Mouse (Mus musculus) ES-E14 (cell line): ENCODE measurements around the gene Imp4. TPM values are rescaled to one million over a fixed set of nuclear protein-coding genes. Genes with fewer than 3 reads are reported as not detected.

Source experiments
- DNase-seq: peaks from one replicate; pipeline ENCODE4 v3.0.0-alpha.2; 2013; ENCODE audit warnings: low read depth, low spot score
- H3K27ac ChIP-seq: 2 replicates; pipeline ENCODE4 v1.5.1; 2012; ENCODE audit warnings: low read depth, mild to moderate bottlenecking, low read length, moderate library complexity, mixed read lengths; ENCODE audit not compliant: poor library complexity, insufficient read depth, severe bottlenecking
- H3K36me3 ChIP-seq: 2 replicates; pipeline ENCODE4 v1.6.1; 2012; ENCODE audit warnings: mild to moderate bottlenecking, low read length, moderate library complexity, mixed read lengths; ENCODE audit not compliant: control insufficient read depth, poor library complexity, insufficient read depth, severe bottlenecking
- H3K4me1 ChIP-seq, 2 experiments: fragments of 150-350 bp in 1 of 2; sonication (generic) in 1 of 2; 2 replicates each; pipeline ENCODE4 v1.6.1; 2012; ENCODE audit warnings: low read length in 2 of 2, mild to moderate bottlenecking in 1 of 2, mixed read lengths in 1 of 2; ENCODE audit not compliant: control insufficient read depth in 2 of 2, insufficient read depth in 2 of 2, poor library complexity in 1 of 2
- H3K4me3 ChIP-seq, 2 experiments: fragments of 150-350 bp in 1 of 2; sonication (generic) in 1 of 2; 2 replicates each; pipeline ENCODE4 v1.5.1; 2012; ENCODE audit warnings: low read length in 2 of 2, low read depth in 1 of 2, mild to moderate bottlenecking in 1 of 2, mixed read lengths in 1 of 2; ENCODE audit not compliant: insufficient read depth in 1 of 2, poor library complexity in 1 of 2, severe bottlenecking in 1 of 2
- H3K9ac ChIP-seq: 2 replicates; pipeline ENCODE4 v1.6.1; 2012; ENCODE audit warnings: low read depth, mild to moderate bottlenecking, low read length, mixed read lengths; ENCODE audit not compliant: poor library complexity, insufficient read depth, severe bottlenecking
- H3K9me3 ChIP-seq: fragments of 150-350 bp; sonication (generic); 2 replicates; pipeline ENCODE4 v1.6.1; 2012; ENCODE audit warnings: low read depth, mild to moderate bottlenecking, low read length; ENCODE audit not compliant: control insufficient read depth, insufficient read depth
- CHD2 ChIP-seq: IDR thresholded peaks from 2 replicates; pipeline ENCODE4 v1.6.1; 2014; ENCODE audit warnings: mild to moderate bottlenecking, low read depth, low read length, inconsistent platforms
- HCFC1 ChIP-seq: IDR thresholded peaks from 2 replicates; pipeline ENCODE4 v1.6.1; 2012; ENCODE audit warnings: low read length, inconsistent platforms, borderline replicate concordance; ENCODE audit not compliant: insufficient read depth
- MAFK ChIP-seq: IDR thresholded peaks from 2 replicates; pipeline ENCODE4 v1.6.1; 2014; ENCODE audit warnings: mild to moderate bottlenecking, low read depth, low read length, inconsistent platforms; ENCODE audit not compliant: insufficient read depth
- ZC3H11A ChIP-seq: IDR thresholded peaks from 2 replicates; pipeline ENCODE4 v1.6.1; 2012; ENCODE audit warnings: low read depth, mild to moderate bottlenecking, inconsistent platforms, low read length, borderline replicate concordance
- ZNF384 ChIP-seq: IDR thresholded peaks from 2 replicates; pipeline ENCODE4 v1.6.1; 2012; ENCODE audit warnings: low read depth, low read length, inconsistent platforms
- in situ Hi-C, 2 experiments: fragments of 600-800 bp; cut with MboI; formaldehyde crosslinking; loops; one replicate each; pipeline ENCODE4 v1.15.1; 2025; ENCODE audit warnings: low sequenced_read_pairs in 2 of 2, inconsistent platforms in 1 of 2; ENCODE audit not compliant: unreplicated experiment in 2 of 2
- total RNA-seq: library from RNA; depleted of rRNA; stranded (reverse); fragments of 300-350 nt; gene quantifications from 2 replicates; pipeline ENCODE4 v1.2.3, GENCODE M21; 2012

The Imp4 gene
- total RNA-seq, 1 experiment: 111 TPM

- Histone ChIP-seq H3K36me3 (no peaks in the 10 kb centered on the region), H3K9me3 (no peaks in the 10 kb centered on the region), H3K27ac (no peak overlapping the region), H3K4me1 (peaks cover 0 to 3% of the 10 kb centered on the region in 2 experiments; a peak in 1 of 4 replicates), H3K9ac (no peak overlapping the region), H3K4me3 (no peak overlapping the region)
- TF ChIP-seq ZC3H11A (no peak), CHD2 (no peak), ZNF384 (no peak), HCFC1 (no peak), MAFK (no peak)
- DNase-seq: no peak
- in situ Hi-C loops: no loop called here
Measured at GRCm38 (mm10) chr1:34458431-34458830, 18.8 kb downstream of the Imp4 start.

- Histone ChIP-seq H3K27ac (no peak within 1 kb of the TSS), H3K9me3 (no peaks in the 10 kb centered on the region), H3K4me1 (peaks cover 0 to 3% of the 10 kb centered on the region in 2 experiments; a peak in 1 of 4 replicates), H3K4me3 (peak within 1 kb of the TSS; percentile 77 to 82), H3K9ac (peak within 1 kb of the TSS; percentile 83), H3K36me3 (no peaks in the 10 kb centered on the region)
- in situ Hi-C loops: no loop called here
- TF ChIP-seq CHD2 (peak; percentile 71; the same call in 1 of the 2 replicates), MAFK (no peak)
- peak; percentile 90 for DNase-seq
Measured at GRCm38 (mm10) chr1:34459284-34460060, 19.8 kb downstream of the Imp4 start, which contains the start of gene Ptpn18. Gene Ptpn18, plus strand, starts transcription at chr1:34459762.

- in situ Hi-C loops: no loop called here
- Histone ChIP-seq H3K4me1 (peaks cover 0 to 3% of the 10 kb centered on the region in 2 experiments; a peak in 1 of 4 replicates), H3K36me3 (no peaks in the 10 kb centered on the region), H3K27ac (no peak overlapping the region), H3K9ac (peak overlapping the region; percentile 49), H3K9me3 (no peaks in the 10 kb centered on the region), H3K4me3 (peak overlapping the region; percentile 77 to 82)
- DNase-seq: no peak
- TF ChIP-seq HCFC1 (no peak), ZC3H11A (no peak), CHD2 (no peak), ZNF384 (no peak), MAFK (no peak)
Measured at GRCm38 (mm10) chr1:34460061-34460441, 20.4 kb downstream of the Imp4 start.

GRCm38 (mm10) chr1:34462766-34463165 lies 23.1 kb downstream of the Imp4 start:
- H3K9ac ChIP-seq: no peak overlapping the region
- no peaks in the 10 kb centered on the region for H3K36me3 ChIP-seq
- no peak overlapping the region for H3K4me3 ChIP-seq
- H3K27ac ChIP-seq: no peak overlapping the region
- H3K9me3 ChIP-seq: no peaks in the 10 kb centered on the region
- no peak for DNase-seq
- H3K4me1 ChIP-seq: peaks cover 0 to 3% of the 10 kb centered on the region in 2 experiments; a peak in 1 of 4 replicates
- in situ Hi-C loops: no loop called here
- TF ChIP-seq CHD2: no peak
- TF ChIP-seq ZNF384: no peak
- no peak for TF ChIP-seq HCFC1
- no peak for TF ChIP-seq MAFK
- no peak for TF ChIP-seq ZC3H11A

GRCm38 (mm10) chr1:34464310-34464817 lies 24.7 kb downstream of the Imp4 start:
- Histone ChIP-seq H3K27ac (no peak overlapping the region), H3K4me1 (peaks cover 0 to 8% of the 10 kb centered on the region in 2 experiments; a peak in 3 of 4 replicates), H3K9ac (no peak overlapping the region), H3K9me3 (no peaks in the 10 kb centered on the region), H3K36me3 (no peaks in the 10 kb centered on the region), H3K4me3 (no peak overlapping the region)
- in situ Hi-C loops: no loop called here
- TF ChIP-seq ZC3H11A (no peak), ZNF384 (no peak), MAFK (peak; percentile 43; the same call in 1 of the 2 replicates)
- no peak for DNase-seq
